Mouse (Mus musculus): ENCODE results near the gene Rtn3.
"Not testable (repeated sequence)": the region's sequence is repeated elsewhere in the genome, so short reads cannot be mapped to it uniquely, and the experiment has no call there.

DNA sequence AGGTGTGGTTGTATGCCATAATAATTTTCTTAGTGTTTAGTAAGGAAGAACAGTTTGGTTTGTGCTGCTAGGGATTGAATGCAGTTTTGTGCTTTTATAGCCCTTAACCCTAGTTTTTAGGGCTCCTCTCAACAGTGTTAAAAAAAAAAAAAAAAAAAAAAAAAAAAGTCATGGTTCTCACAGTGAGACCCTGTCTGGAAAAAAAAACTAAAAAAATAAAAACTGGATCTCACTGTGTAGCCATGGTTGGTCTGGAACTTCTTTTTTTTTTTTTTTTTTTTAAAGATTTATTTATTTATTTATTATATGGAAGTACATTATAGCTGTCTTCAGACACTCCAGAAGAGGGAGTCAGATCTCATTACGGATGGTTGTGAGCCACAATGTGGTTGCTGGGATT is 13.0 kb upstream of the Rtn3 start:
- not testable (repeated sequence) for TF ChIP-seq CTCF (conservative IDR thresholded peaks at IDR 0.05; ENCODE audit: insufficient read depth, insufficient read length, low read depth, low read length); POLR2A (IDR thresholded peaks at IDR 0.05; ENCODE audit: low read depth, low read length)
